Mouse (Mus musculus) heart, embryonic 10.5 days (tissue): ENCODE measurements around the gene P2ry14. TPM values are rescaled to one million over a fixed set of nuclear protein-coding genes. Genes with fewer than 3 reads are reported as not detected.
"Not testable (repeated sequence)": the region's sequence is repeated elsewhere in the genome, so short reads cannot be mapped to it uniquely, and the experiment has no call there.

Experiments used
- DNase-seq: peaks from one replicate; pipeline ENCODE4 v3.0.0-alpha.2; 2017; ENCODE audit warnings: low spot score
- H3K27ac ChIP-seq: fragments of 300-500 bp; sonication (generic); 2 replicates; pipeline ENCODE4 v1.5.1; 2016; ENCODE audit warnings: mild to moderate bottlenecking
- H3K27me3 ChIP-seq: fragments of 300-500 bp; sonication (generic); 2 replicates; pipeline ENCODE4 v1.6.1; 2016; ENCODE audit warnings: mild to moderate bottlenecking; ENCODE audit not compliant: poor library complexity, insufficient read depth, severe bottlenecking
- H3K36me3 ChIP-seq: fragments of 300-500 bp; sonication (generic); 2 replicates; pipeline ENCODE4 v1.6.1; 2016; ENCODE audit warnings: mild to moderate bottlenecking, moderate library complexity
- H3K4me1 ChIP-seq: fragments of 300-500 bp; sonication (generic); 2 replicates; pipeline ENCODE4 v1.6.1; 2016; ENCODE audit warnings: mild to moderate bottlenecking
- H3K4me3 ChIP-seq: fragments of 300-500 bp; sonication (generic); 2 replicates; pipeline ENCODE4 v1.5.1; 2016; ENCODE audit warnings: mild to moderate bottlenecking, moderate library complexity
- H3K9me3 ChIP-seq: fragments of 300-500 bp; sonication (generic); 2 replicates; pipeline ENCODE4 v1.6.1; 2016; ENCODE audit warnings: mild to moderate bottlenecking, moderate library complexity
- WGBS: fragments of 180-500 bp; shearing (Covaris S2); methylation state at CpG from one replicate; pipeline ENCODE4 v1.1.7; 2016; 5-methylcytosine and 5-hydroxymethylcytosine counted together
- polyA plus RNA-seq: library from polyadenylated mRNA; unstranded; fragments of >200 nt; fragmentation: Nextera tagmentation; extraction: Ambion mirVana; gene quantifications from 2 replicates; pipeline ENCODE4 v1.2.1, GENCODE M21; 2016

P2ry14 gene
- polyA plus RNA-seq, 1 experiment from 2014 or later = 3.4 TPM

GRCm38 (mm10) chr3:59169215-59169614, 15.8 kb upstream of the P2ry14 start:
- Histone ChIP-seq H3K36me3 (no peaks in the 10 kb centered on the region), H3K27me3 (no peaks in the 10 kb centered on the region), H3K4me1 (peaks cover 17% of the 10 kb centered on the region), H3K27ac (no peak overlapping the region), H3K4me3 (no peak overlapping the region), H3K9me3 (no peaks in the 10 kb centered on the region)
- no peak for DNase-seq
- 79% methylated on average over 4 of the region's 4 CpGs for WGBS

DNA sequence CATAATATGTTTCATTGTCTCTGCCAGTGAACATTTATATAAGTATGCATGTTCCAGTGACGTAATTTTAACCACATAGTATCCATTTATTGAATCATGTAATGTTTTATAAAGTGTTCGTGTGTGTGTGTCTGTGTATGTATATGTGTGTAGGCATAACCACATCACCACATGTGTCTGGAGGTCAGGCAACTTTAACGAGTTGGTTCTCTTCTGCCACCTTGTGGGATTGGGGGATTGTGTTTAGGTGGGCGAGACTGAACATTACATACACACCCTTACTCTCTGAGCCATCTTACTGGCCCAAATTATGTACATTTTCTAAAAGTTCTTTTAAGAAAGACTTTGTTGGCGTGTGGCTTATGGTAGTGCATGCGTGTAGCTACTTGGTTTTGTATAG, 15.1 kb upstream of the P2ry14 start:
- H3K36me3 ChIP-seq = no peaks in the 10 kb centered on the region
- no peaks in the 10 kb centered on the region for H3K27me3 ChIP-seq
- peaks cover 17% of the 10 kb centered on the region for H3K4me1 ChIP-seq
- DNase-seq = no peak
- H3K9me3 ChIP-seq = no peaks in the 10 kb centered on the region
- H3K4me3 ChIP-seq = no peak overlapping the region
- no peak overlapping the region for H3K27ac ChIP-seq
- 84% methylated on average over 6 of the region's 6 CpGs for WGBS

- Histone ChIP-seq H3K4me1 (peaks cover 17% of the 10 kb centered on the region), H3K36me3 (no peaks in the 10 kb centered on the region), H3K27ac (no peak overlapping the region), H3K27me3 (no peaks in the 10 kb centered on the region), H3K4me3 (no peak overlapping the region), H3K9me3 (no peaks in the 10 kb centered on the region)
- DNase-seq = no peak
- 85% methylated on average over 2 of the region's 2 CpGs for WGBS
Observed at GRCm38 (mm10) chr3:59167417-59168054, 14.1 kb upstream of the P2ry14 start.

DNA sequence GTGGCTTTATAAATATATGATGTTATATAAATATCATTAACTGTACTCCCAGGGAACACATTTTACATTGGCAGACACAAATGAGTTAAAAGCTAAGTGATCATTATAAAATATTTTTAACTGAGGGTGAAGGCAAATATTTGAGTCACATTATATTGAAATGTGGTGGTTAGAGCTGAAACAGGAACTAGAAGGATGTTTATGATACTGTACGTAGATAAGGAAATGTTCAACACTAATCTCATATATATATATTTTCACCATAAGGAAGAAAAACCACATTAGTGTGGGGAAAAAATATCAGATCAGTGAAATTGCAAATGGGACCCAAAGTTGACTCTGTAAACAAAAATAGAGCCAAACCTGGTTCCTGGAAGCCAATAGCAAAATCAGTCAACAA, 7.0 kb upstream of the P2ry14 start:
- H3K27ac ChIP-seq = no peak overlapping the region
- H3K4me3 ChIP-seq = no peak overlapping the region
- H3K4me1 ChIP-seq = no peaks in the 10 kb centered on the region
- WGBS = 93% methylated on average over 1 of the region's 1 CpGs
- H3K9me3 ChIP-seq = no peaks in the 10 kb centered on the region
- no peaks in the 10 kb centered on the region for H3K36me3 ChIP-seq
- DNase-seq = no peak
- no peaks in the 10 kb centered on the region for H3K27me3 ChIP-seq

DNA sequence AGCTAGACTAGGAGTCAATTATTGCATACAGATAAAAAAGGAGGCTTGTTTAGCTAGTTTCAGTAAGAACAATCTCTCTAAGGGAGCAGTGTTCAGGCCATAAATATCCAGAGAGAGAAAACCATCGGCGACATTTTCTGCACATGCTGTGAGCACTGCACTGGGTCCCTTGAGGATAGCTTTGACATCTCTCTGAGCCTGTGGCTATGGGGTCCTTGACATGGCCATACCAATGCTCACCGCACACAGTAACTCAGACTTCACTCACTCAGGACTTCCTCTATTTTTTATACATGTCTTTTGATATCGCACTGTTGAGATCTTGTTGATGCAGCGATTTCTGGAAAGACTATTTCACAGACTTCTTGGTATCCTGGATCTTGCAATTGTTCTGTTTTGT, 3.6 kb upstream of the P2ry14 start:
- Histone ChIP-seq H3K9me3 (no peaks in the 10 kb centered on the region), H3K36me3 (no peaks in the 10 kb centered on the region), H3K27me3 (no peaks in the 10 kb centered on the region), H3K4me1 (no peaks in the 10 kb centered on the region), H3K4me3 (no peak overlapping the region), H3K27ac (no peak overlapping the region)
- no peak for DNase-seq
- 90% methylated on average over 5 of the region's 5 CpGs for WGBS

GRCm38 (mm10) chr3:59155404-59155803, 2.0 kb upstream of the P2ry14 start:
- no peak overlapping the region for H3K4me3 ChIP-seq
- H3K27me3 ChIP-seq = no peaks in the 10 kb centered on the region
- no peaks in the 10 kb centered on the region for H3K36me3 ChIP-seq
- no peaks in the 10 kb centered on the region for H3K4me1 ChIP-seq
- no peaks in the 10 kb centered on the region for H3K9me3 ChIP-seq
- 83% methylated on average over 6 of the region's 6 CpGs for WGBS
- H3K27ac ChIP-seq = no peak overlapping the region
- DNase-seq = no peak

- 87% methylated on average over 2 of the region's 2 CpGs for WGBS
- no peak overlapping the region for H3K4me3 ChIP-seq
- DNase-seq = no peak
- H3K9me3 ChIP-seq = no peaks in the 10 kb centered on the region
- no peaks in the 10 kb centered on the region for H3K4me1 ChIP-seq
- no peaks in the 10 kb centered on the region for H3K27me3 ChIP-seq
- H3K36me3 ChIP-seq = no peaks in the 10 kb centered on the region
- H3K27ac ChIP-seq = no peak overlapping the region
Observed at GRCm38 (mm10) chr3:59154888-59155287, 1.5 kb upstream of the P2ry14 start.

GRCm38 (mm10) chr3:59150624-59151023, 2.8 kb downstream of the P2ry14 start:
- no peaks in the 10 kb centered on the region for H3K9me3 ChIP-seq
- no peaks in the 10 kb centered on the region for H3K27me3 ChIP-seq
- 91% methylated on average over 2 of the region's 2 CpGs for WGBS
- H3K4me1 ChIP-seq = no peaks in the 10 kb centered on the region
- H3K27ac ChIP-seq = no peak overlapping the region
- DNase-seq = no peak
- no peaks in the 10 kb centered on the region for H3K36me3 ChIP-seq
- H3K4me3 ChIP-seq = no peak overlapping the region

DNA sequence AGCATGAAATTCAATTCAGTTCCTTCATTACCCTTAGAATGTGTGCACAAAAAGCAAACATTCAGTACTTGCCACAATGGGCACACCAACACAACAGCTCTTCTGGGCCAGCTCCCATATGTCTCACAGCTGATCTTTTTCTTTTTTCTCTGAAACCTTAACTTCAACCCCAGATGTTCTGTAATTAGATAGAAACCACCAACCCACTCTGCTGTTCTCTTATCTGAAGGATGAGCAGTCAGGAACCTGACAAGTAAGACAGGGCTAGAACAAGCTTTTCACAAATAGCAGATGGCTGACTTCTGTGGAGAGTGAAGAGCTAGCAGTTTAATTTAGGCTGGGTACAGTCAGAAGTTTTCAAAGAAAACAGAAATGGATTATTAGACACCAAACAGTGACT, 3.8 kb downstream of the P2ry14 start:
- Histone ChIP-seq H3K9me3 (no peaks in the 10 kb centered on the region), H3K4me1 (no peaks in the 10 kb centered on the region), H3K27ac (no peak overlapping the region), H3K4me3 (no peak overlapping the region), H3K27me3 (no peaks in the 10 kb centered on the region), H3K36me3 (no peaks in the 10 kb centered on the region)
- DNase-seq = no peak

DNA sequence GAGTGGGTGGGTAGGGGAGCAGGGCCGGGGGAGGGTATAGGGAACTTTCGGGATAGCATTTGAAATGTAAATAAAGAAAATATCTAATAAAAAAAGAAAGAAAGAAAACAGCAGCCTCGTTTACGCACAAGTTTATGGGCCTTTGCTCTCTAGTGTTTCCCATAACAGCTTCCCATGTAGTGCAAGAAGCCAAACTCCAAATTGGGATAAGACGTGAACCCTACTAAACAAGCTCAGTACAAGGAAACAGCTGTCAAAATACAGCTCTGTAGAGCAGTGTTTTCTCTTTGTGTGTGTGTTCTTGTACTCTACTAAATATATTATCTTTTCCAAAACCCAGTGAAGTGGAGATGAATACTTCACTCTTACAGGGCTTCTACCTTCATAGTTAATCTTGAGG, 8.2 kb downstream of the P2ry14 start:
- H3K27me3 ChIP-seq = no peaks in the 10 kb centered on the region
- peaks cover 13% of the 10 kb centered on the region for H3K4me1 ChIP-seq
- H3K9me3 ChIP-seq = no peaks in the 10 kb centered on the region
- 76% methylated on average over 5 of the region's 5 CpGs for WGBS
- H3K27ac ChIP-seq = no peak overlapping the region
- DNase-seq = no peak
- H3K4me3 ChIP-seq = no peak overlapping the region
- no peaks in the 10 kb centered on the region for H3K36me3 ChIP-seq

DNA sequence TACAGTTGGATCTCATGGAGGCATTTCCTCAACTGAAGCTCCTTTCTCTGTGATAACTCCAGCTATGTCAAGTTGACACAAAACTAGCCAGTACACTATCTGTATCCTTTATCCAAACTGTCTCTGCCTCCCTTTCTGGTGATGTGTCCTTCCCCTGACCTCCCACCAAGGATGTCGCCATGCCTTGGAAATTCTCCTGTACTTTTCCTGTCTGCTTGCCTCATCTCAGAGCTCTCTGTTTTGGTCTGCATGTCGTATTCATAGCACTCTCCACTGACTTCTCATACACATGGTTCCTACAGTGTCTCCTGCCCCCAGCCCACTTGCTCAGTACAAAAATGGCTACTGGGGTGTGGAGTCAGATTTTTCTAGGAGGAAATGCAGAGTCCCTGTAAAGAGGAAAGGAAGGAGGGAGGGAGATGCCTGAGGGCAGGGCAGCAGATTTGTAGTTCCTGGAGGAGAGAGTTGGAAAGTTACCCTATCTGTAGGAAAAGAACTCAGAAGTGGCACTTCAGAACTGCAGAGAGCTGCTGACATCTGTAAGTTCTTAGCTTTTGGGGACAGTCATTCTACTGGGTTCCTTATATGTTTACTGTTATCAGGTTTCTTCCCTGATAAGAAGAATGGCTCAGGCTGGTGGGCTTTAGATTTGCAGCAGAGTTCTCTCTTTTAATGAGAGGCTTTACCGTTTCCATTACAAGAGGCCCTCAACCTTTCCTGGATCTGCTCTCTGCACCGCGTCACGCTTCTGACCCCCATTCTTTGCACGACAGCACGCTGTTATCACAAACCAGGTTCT, 11.7 kb downstream of the P2ry14 start:
- Histone ChIP-seq H3K27me3 (peaks cover 7% of the 10 kb centered on the region; the same call in 1 of the 2 replicates), H3K27ac (peak overlapping the region; percentile 37), H3K4me3 (no peak overlapping the region), H3K9me3 (no peaks in the 10 kb centered on the region), H3K36me3 (no peaks in the 10 kb centered on the region), H3K4me1 (peaks cover 17% of the 10 kb centered on the region)
- 20% methylated on average over 8 of the region's 8 CpGs for WGBS
- DNase-seq = no peak

DNA sequence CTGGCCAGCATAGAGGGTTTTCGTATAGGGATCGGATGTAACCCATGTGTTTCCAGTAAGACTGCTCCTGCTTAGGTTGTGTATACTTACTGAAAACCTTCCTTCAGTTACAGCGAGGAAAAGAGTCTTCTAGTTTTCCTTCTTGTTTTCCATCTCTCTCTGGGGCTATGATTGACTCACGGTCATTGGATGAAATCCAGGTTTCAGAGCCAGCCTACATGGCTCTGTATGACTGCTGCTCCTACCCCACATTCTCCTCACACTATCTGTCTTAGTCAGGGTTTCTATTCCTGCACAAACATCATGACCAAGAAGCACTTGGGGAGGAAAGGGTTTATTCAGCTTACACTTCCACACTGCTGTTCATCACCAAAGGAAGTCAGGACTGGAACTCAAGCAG, 12.5 kb downstream of the P2ry14 start:
- WGBS = 88% methylated on average over 4 of the region's 4 CpGs
- H3K4me3 ChIP-seq, H3K27me3 ChIP-seq, H3K9me3 ChIP-seq, H3K36me3 ChIP-seq, DNase-seq, H3K27ac ChIP-seq: not testable (repeated sequence)
- H3K4me1 ChIP-seq = peaks cover 17% of the 10 kb centered on the region

GRCm38 (mm10) chr3:59140115-59140514, 13.3 kb downstream of the P2ry14 start:
- 80% methylated on average over 2 of the region's 2 CpGs for WGBS
- H3K9me3 ChIP-seq = no peaks in the 10 kb centered on the region
- no peak for DNase-seq
- H3K27ac ChIP-seq = no peak overlapping the region
- H3K4me3 ChIP-seq = no peak overlapping the region
- peaks cover 17% of the 10 kb centered on the region for H3K4me1 ChIP-seq
- H3K27me3 ChIP-seq = peaks cover 7% of the 10 kb centered on the region; the same call in 1 of the 2 replicates
- H3K36me3 ChIP-seq = no peaks in the 10 kb centered on the region
